Mouse (Mus musculus) brain, embryonic 14.5 days (tissue): ENCODE measurements around the gene Cfb.

Experiments
- CTCF ChIP-seq: fragments of 200-500 bp; IDR thresholded peaks from 2 replicates; pipeline ENCODE4 v1.5.1; 2012; ENCODE audit warnings: inconsistent platforms, mild to moderate bottlenecking, moderate library complexity, borderline replicate concordance; ENCODE audit not compliant: insufficient read depth, insufficient read length; ENCODE audit errors: extremely low read depth
- POLR2A ChIP-seq: fragments of 200-500 bp; IDR thresholded peaks from 2 replicates; pipeline ENCODE4 v1.6.1; 2012; ENCODE audit warnings: mild to moderate bottlenecking, inconsistent platforms, borderline replicate concordance; ENCODE audit not compliant: poor library complexity, insufficient read depth, insufficient read length, severe bottlenecking; ENCODE audit errors: extremely low read depth

DNA sequence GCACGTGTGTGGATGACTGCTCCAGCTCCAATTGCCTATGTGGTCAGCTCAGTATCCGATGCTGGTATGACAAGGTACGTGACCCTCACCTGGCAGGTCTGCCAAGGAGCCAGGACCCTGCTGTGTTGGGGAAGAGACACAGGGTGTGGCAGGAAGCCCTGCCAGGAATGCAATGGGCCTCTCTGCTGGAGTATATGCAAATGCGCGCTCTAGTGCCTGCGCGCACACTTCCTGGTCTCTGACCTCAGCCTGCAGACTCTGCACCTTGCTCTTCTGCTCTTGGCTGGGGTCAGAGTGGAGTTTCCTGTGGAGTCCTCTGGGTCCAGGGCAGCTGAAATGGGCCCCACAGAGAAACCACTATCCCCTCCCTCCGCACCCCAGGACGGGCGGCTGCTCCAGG is 48.7 kb upstream of the Cfb start:
- TF ChIP-seq CTCF = no peak
- TF ChIP-seq POLR2A = no peak
